Mouse (Mus musculus): ENCODE data around the gene Pfn3. TPM values are rescaled to one million over a fixed set of nuclear protein-coding genes. Genes with fewer than 3 reads are reported as not detected.
A peak's percentile ranks its signal among the peaks of the same experiment; 100 is the strongest.

The Pfn3 gene
- not detected in 2 replicates for polyA plus RNA-seq (2015; fragmentation: Nextera tagmentation; extraction: Ambion mirVana)

GRCm38 (mm10) chr13:55414743-55415380 is at the start of gene Pfn3:
Gene Pfn3 (minus strand): TSS chr13:55415232.
- Histone ChIP-seq H3K9me3 (ENCODE audit: low read length) (no peaks in the 10 kb centered on the region), H3K4me2 (replicated peaks; ENCODE audit: low read depth, low read length) (no peak within 1 kb of the TSS; the same call in 1 of the 2 replicates), H3K27ac (ENCODE audit: low read length) (no peak within 1 kb of the TSS), H3K4me3 (ENCODE audit: low read depth, low read length) (no peak within 1 kb of the TSS), H3K27me3 (replicated peaks; ENCODE audit: insufficient read depth, low read length) (peaks cover 24% of the 10 kb centered on the region), H3K4me1 (ENCODE audit: insufficient read depth, low read depth, low read length) (0 out of 2 replicates have a peak, but pooled peaks cover 4% of the 10 kb centered on the region), H3K9ac (replicated peaks; ENCODE audit: low read depth) (no peak within 1 kb of the TSS), H3K36me3 (ENCODE audit: insufficient read depth, low read length) (no peaks in the 10 kb centered on the region)
- peak; percentile 58 for DNase-seq (ENCODE audit: low spot score)
- WGBS = 9% methylated on average over 41 of the region's 41 CpGs
- TF ChIP-seq EP300 (IDR thresholded peaks at IDR 0.05) (no peak), CTCF (IDR thresholded peaks at IDR 0.05) (no peak)
- ATAC-seq = peak; percentile 60

- no peak within 1 kb of the TSS for H3K27ac ChIP-seq (ENCODE audit: low read length)
- no peaks in the 10 kb centered on the region for H3K27me3 ChIP-seq (replicated peaks; ENCODE audit: insufficient read depth, low read length)
- H3K36me3 ChIP-seq (ENCODE audit: insufficient read depth, low read length) = peaks cover 8% of the 10 kb centered on the region; the same call in 1 of the 2 replicates
- under 1% methylated on average over 59 of the region's 84 CpGs for WGBS
- TF ChIP-seq CTCF (IDR thresholded peaks at IDR 0.05) = no peak
- no peak for TF ChIP-seq EP300 (IDR thresholded peaks at IDR 0.05)
- peaks cover 10% of the 10 kb centered on the region; the same call in 1 of the 2 replicates for H3K4me1 ChIP-seq (ENCODE audit: insufficient read depth, low read depth, low read length)
- ATAC-seq (peak; percentile 46), DNase-seq (ENCODE audit: low spot score) (no peak)
- peak within 1 kb of the TSS; percentile 32 for H3K9ac ChIP-seq (replicated peaks; ENCODE audit: low read depth)
- no peaks in the 10 kb centered on the region for H3K9me3 ChIP-seq (ENCODE audit: low read length)
- peak within 1 kb of the TSS; percentile 49 for H3K4me3 ChIP-seq (ENCODE audit: low read depth, low read length)
- peak within 1 kb of the TSS; percentile 88 for H3K4me2 ChIP-seq (replicated peaks; ENCODE audit: low read depth, low read length)
These were observed 49.2 kb upstream of the Pfn3 start, which contains the start of gene Prr7 for GRCm38 (mm10) chr13:55464027-55464884. Gene Prr7 (plus strand): TSS chr13:55464267.

- ATAC-seq (no peak), DNase-seq (ENCODE audit: low spot score) (no peak)
- WGBS = 16% methylated on average over 14 of the region's 14 CpGs
- Histone ChIP-seq H3K27me3 (replicated peaks; ENCODE audit: insufficient read depth, low read length) (no peaks in the 10 kb centered on the region), H3K4me3 (ENCODE audit: low read depth, low read length) (peak overlapping the region; percentile 49; the same call in 1 of the 2 replicates), H3K9me3 (ENCODE audit: low read length) (no peaks in the 10 kb centered on the region), H3K36me3 (ENCODE audit: insufficient read depth, low read length) (peaks cover 14% of the 10 kb centered on the region; the same call in 1 of the 2 replicates), H3K27ac (ENCODE audit: low read length) (no peak overlapping the region), H3K4me2 (replicated peaks; ENCODE audit: low read depth, low read length) (peak overlapping the region; percentile 88), H3K4me1 (ENCODE audit: insufficient read depth, low read depth, low read length) (peaks cover 10% of the 10 kb centered on the region; the same call in 1 of the 2 replicates), H3K9ac (replicated peaks; ENCODE audit: low read depth) (no peak overlapping the region; the same call in 1 of the 2 replicates)
- TF ChIP-seq EP300 (IDR thresholded peaks at IDR 0.05) (no peak), CTCF (IDR thresholded peaks at IDR 0.05) (no peak)
These were observed 48.5 kb upstream of the Pfn3 start for GRCm38 (mm10) chr13:55463399-55464026.

- Histone ChIP-seq H3K9me3 (ENCODE audit: low read length) (no peaks in the 10 kb centered on the region), H3K27ac (ENCODE audit: low read length) (no peak overlapping the region), H3K4me3 (ENCODE audit: low read depth, low read length) (no peak overlapping the region), H3K4me1 (ENCODE audit: insufficient read depth, low read depth, low read length) (peaks cover 10% of the 10 kb centered on the region; the same call in 1 of the 2 replicates), H3K36me3 (ENCODE audit: insufficient read depth, low read length) (peaks cover 14% of the 10 kb centered on the region; the same call in 1 of the 2 replicates), H3K27me3 (replicated peaks; ENCODE audit: insufficient read depth, low read length) (no peaks in the 10 kb centered on the region), H3K4me2 (replicated peaks; ENCODE audit: low read depth, low read length) (no peak overlapping the region), H3K9ac (replicated peaks; ENCODE audit: low read depth) (no peak overlapping the region)
- TF ChIP-seq CTCF (IDR thresholded peaks at IDR 0.05) (no peak), EP300 (IDR thresholded peaks at IDR 0.05) (no peak)
- ATAC-seq (no peak), DNase-seq (ENCODE audit: low spot score) (no peak)
- 32% methylated on average over 2 of the region's 2 CpGs for WGBS
These were observed 47.9 kb upstream of the Pfn3 start for GRCm38 (mm10) chr13:55462965-55463364.

GRCm38 (mm10) chr13:55451785-55452549 is 36.9 kb upstream of the Pfn3 start:
- TF ChIP-seq CTCF (IDR thresholded peaks at IDR 0.05) (no peak), EP300 (IDR thresholded peaks at IDR 0.05) (no peak)
- no peak overlapping the region for H3K4me3 ChIP-seq (ENCODE audit: low read depth, low read length)
- H3K4me2 ChIP-seq (replicated peaks; ENCODE audit: low read depth, low read length) = no peak overlapping the region
- peaks cover 19% of the 10 kb centered on the region; the same call in 1 of the 2 replicates for H3K36me3 ChIP-seq (ENCODE audit: insufficient read depth, low read length)
- ATAC-seq = peak; percentile 53
- DNase-seq (ENCODE audit: low spot score) = peak; percentile 31
- H3K9me3 ChIP-seq (ENCODE audit: low read length) = no peaks in the 10 kb centered on the region
- H3K4me1 ChIP-seq (ENCODE audit: insufficient read depth, low read depth, low read length) = no peaks in the 10 kb centered on the region; the same call in 1 of the 2 replicates
- no peak overlapping the region for H3K27ac ChIP-seq (ENCODE audit: low read length)
- H3K27me3 ChIP-seq (replicated peaks; ENCODE audit: insufficient read depth, low read length) = no peaks in the 10 kb centered on the region
- WGBS = 88% methylated on average over 16 of the region's 16 CpGs
- no peak overlapping the region for H3K9ac ChIP-seq (replicated peaks; ENCODE audit: low read depth)
